Mouse (Mus musculus) midbrain, embryonic 11.5 days (tissue): Measurements from ENCODE around the gene Lgr4. TPM values are rescaled to one million over a fixed set of nuclear protein-coding genes. Genes with fewer than 3 reads are reported as not detected.
A peak's percentile ranks its signal among the peaks of the same experiment; 100 is the strongest.
"Not testable (repeated sequence)": the region's sequence is repeated elsewhere in the genome, so short reads cannot be mapped to it uniquely, and the experiment has no call there.

ENCODE experiments used
- ATAC-seq: fragments of 200-750 bp; cut with Nextera tagmentation; 2 replicates; pipeline ENCODE4 v1.8.0; 2017; ENCODE audit warnings: moderate TSS enrichment, moderate library complexity; ENCODE audit not compliant: low FRiP score
- DNase-seq: peaks from one replicate; pipeline ENCODE4 v3.0.0; 2015; ENCODE audit warnings: low spot score; ENCODE audit errors: missing footprints
- H3K27ac ChIP-seq: fragments of 300-500 bp; sonication (generic); 2 replicates; pipeline ENCODE4 v1.5.1; 2014; ENCODE audit warnings: low read depth, low read length
- H3K27me3 ChIP-seq: fragments of 300-500 bp; sonication (generic); 2 replicates; pipeline ENCODE4 v1.6.1; 2014; ENCODE audit warnings: mild to moderate bottlenecking, low read length, moderate library complexity, mixed read lengths; ENCODE audit not compliant: control insufficient read depth, insufficient read depth
- H3K36me3 ChIP-seq: fragments of 300-500 bp; sonication (generic); 2 replicates; pipeline ENCODE4 v1.6.1; 2014; ENCODE audit warnings: mild to moderate bottlenecking, low read length, moderate library complexity, mixed read lengths; ENCODE audit not compliant: control insufficient read depth, insufficient read depth
- H3K4me1 ChIP-seq: fragments of 300-500 bp; sonication (generic); 2 replicates; pipeline ENCODE4 v1.6.1; 2014; ENCODE audit warnings: low read length; ENCODE audit not compliant: control insufficient read depth, insufficient read depth
- H3K4me2 ChIP-seq: fragments of 300-500 bp; sonication (generic); 2 replicates; pipeline ENCODE4 v1.6.1; 2014; ENCODE audit warnings: mild to moderate bottlenecking, moderate library complexity
- H3K4me3 ChIP-seq: fragments of 300-500 bp; sonication (generic); 2 replicates; pipeline ENCODE4 v1.5.1; 2014; ENCODE audit warnings: low read depth, low read length
- H3K9ac ChIP-seq: fragments of 300-500 bp; sonication (generic); 2 replicates; pipeline ENCODE4 v1.6.1; 2014; ENCODE audit warnings: low read length
- H3K9me3 ChIP-seq: fragments of 300-500 bp; sonication (generic); 2 replicates; pipeline ENCODE4 v1.6.1; 2016; ENCODE audit warnings: low read length; ENCODE audit not compliant: control insufficient read depth
- WGBS: fragments of 180-500 bp; shearing (Covaris S2); extraction: QIAGEN DNeasy Blood & Tissue Kit; methylation state at CpG from one replicate; pipeline ENCODE4 v1.1.7; 2014; 5-methylcytosine and 5-hydroxymethylcytosine counted together
- polyA plus RNA-seq: library from polyadenylated mRNA; unstranded; fragments of >200 nt; fragmentation: Nextera tagmentation; extraction: Ambion mirVana; gene quantifications from 2 replicates; pipeline ENCODE4 v1.2.1, GENCODE M21; 2014

The Lgr4 gene
- polyA plus RNA-seq = 15.8 and 17.6 TPM in 2 replicates

GRCm38 (mm10) chr2:109917496-109918413 lies at the start of gene Lgr4:
TSS of gene Lgr4 (plus strand) at chr2:109917647.
- Histone ChIP-seq H3K4me2 (peak within 1 kb of the TSS; percentile 88), H3K9me3 (no peaks in the 10 kb centered on the region), H3K27me3 (no peaks in the 10 kb centered on the region), H3K36me3 (no peaks in the 10 kb centered on the region), H3K27ac (peak within 1 kb of the TSS; percentile 95), H3K9ac (peak within 1 kb of the TSS; percentile 94), H3K4me3 (peak within 1 kb of the TSS; percentile 92), H3K4me1 (peaks cover 22% of the 10 kb centered on the region)
- DNase-seq (peak; percentile 97), ATAC-seq (peak; percentile 98)
- under 1% methylated on average over 107 of the region's 111 CpGs for WGBS

GRCm38 (mm10) chr2:109879429-109879828 lies 38.0 kb upstream of the Lgr4 start:
- not testable (repeated sequence) for H3K36me3 ChIP-seq, H3K27me3 ChIP-seq, DNase-seq, H3K9me3 ChIP-seq, H3K27ac ChIP-seq, ATAC-seq, H3K9ac ChIP-seq, H3K4me2 ChIP-seq, H3K4me1 ChIP-seq, H3K4me3 ChIP-seq
- WGBS = 81% methylated on average over 4 of the region's 4 CpGs

- ATAC-seq (no peak), DNase-seq (no peak)
- no peaks in the 10 kb centered on the region for H3K4me1 ChIP-seq
- no peak overlapping the region for H3K4me2 ChIP-seq
- no peak overlapping the region for H3K9ac ChIP-seq
- H3K4me3 ChIP-seq = no peak overlapping the region
- WGBS = 64% methylated on average over 2 of the region's 2 CpGs
- H3K27me3 ChIP-seq = no peaks in the 10 kb centered on the region
- H3K27ac ChIP-seq = no peak overlapping the region
- H3K36me3 ChIP-seq = no peaks in the 10 kb centered on the region
- no peaks in the 10 kb centered on the region for H3K9me3 ChIP-seq
Observed at GRCm38 (mm10) chr2:109881111-109881510, 36.3 kb upstream of the Lgr4 start.

GRCm38 (mm10) chr2:109881625-109882024 lies 35.8 kb upstream of the Lgr4 start:
- no peak overlapping the region for H3K4me3 ChIP-seq
- H3K4me1 ChIP-seq = no peaks in the 10 kb centered on the region
- no peaks in the 10 kb centered on the region for H3K9me3 ChIP-seq
- H3K27me3 ChIP-seq = no peaks in the 10 kb centered on the region
- no peak overlapping the region for H3K4me2 ChIP-seq
- DNase-seq (no peak), ATAC-seq (no peak)
- H3K36me3 ChIP-seq = no peaks in the 10 kb centered on the region
- H3K9ac ChIP-seq = no peak overlapping the region
- WGBS = 60% methylated on average over 1 of the region's 1 CpGs
- no peak overlapping the region for H3K27ac ChIP-seq

GRCm38 (mm10) chr2:109884106-109884505 lies 33.3 kb upstream of the Lgr4 start:
- no peaks in the 10 kb centered on the region for H3K9me3 ChIP-seq
- no peak overlapping the region for H3K9ac ChIP-seq
- no peaks in the 10 kb centered on the region for H3K36me3 ChIP-seq
- H3K4me1 ChIP-seq = no peaks in the 10 kb centered on the region
- WGBS = 80% methylated on average over 4 of the region's 4 CpGs
- no peak overlapping the region for H3K4me2 ChIP-seq
- no peak overlapping the region for H3K27ac ChIP-seq
- no peak overlapping the region for H3K4me3 ChIP-seq
- DNase-seq (no peak), ATAC-seq (no peak)
- H3K27me3 ChIP-seq = no peaks in the 10 kb centered on the region

- no peak overlapping the region for H3K9ac ChIP-seq
- no peaks in the 10 kb centered on the region for H3K27me3 ChIP-seq
- no peak overlapping the region for H3K27ac ChIP-seq
- no peaks in the 10 kb centered on the region for H3K9me3 ChIP-seq
- no peak for ATAC-seq
- DNase-seq = no peak
- no peak overlapping the region for H3K4me2 ChIP-seq
- no peaks in the 10 kb centered on the region for H3K4me1 ChIP-seq
- no peaks in the 10 kb centered on the region for H3K36me3 ChIP-seq
- H3K4me3 ChIP-seq = no peak overlapping the region
- 68% methylated on average over 4 of the region's 4 CpGs for WGBS
Observed at GRCm38 (mm10) chr2:109884507-109884906, 32.9 kb upstream of the Lgr4 start.

GRCm38 (mm10) chr2:109890068-109890467 lies 27.4 kb upstream of the Lgr4 start:
- no peak for DNase-seq
- Histone ChIP-seq H3K36me3 (peaks cover 2% of the 10 kb centered on the region; the same call in 1 of the 2 replicates), H3K4me2 (peak overlapping the region; percentile 41), H3K9ac (peak overlapping the region; percentile 98), H3K4me1 (peaks cover 10% of the 10 kb centered on the region), H3K9me3 (no peaks in the 10 kb centered on the region), H3K4me3 (peak overlapping the region; percentile 96), H3K27ac (no peak overlapping the region), H3K27me3 (no peaks in the 10 kb centered on the region)
- WGBS = 36% methylated on average over 4 of the region's 4 CpGs
- no peak for ATAC-seq

- Histone ChIP-seq H3K4me1 (peaks cover 10% of the 10 kb centered on the region), H3K9me3 (no peaks in the 10 kb centered on the region), H3K4me3 (peak within 1 kb of the TSS; percentile 96), H3K27ac (peak within 1 kb of the TSS; percentile 68), H3K27me3 (no peaks in the 10 kb centered on the region), H3K36me3 (peaks cover 4% of the 10 kb centered on the region; the same call in 1 of the 2 replicates), H3K4me2 (peak within 1 kb of the TSS; percentile 78), H3K9ac (peak within 1 kb of the TSS; percentile 98)
- under 1% methylated on average over 42 of the region's 42 CpGs for WGBS
- ATAC-seq (peak; percentile 100), DNase-seq (peak; percentile 98)
Observed at GRCm38 (mm10) chr2:109890597-109890996, 26.9 kb upstream of the Lgr4 start, which contains the start of gene Lin7c. TSS of gene Lin7c (plus strand) at chr2:109890853.

- peak overlapping the region; percentile 96 for H3K4me3 ChIP-seq
- H3K4me1 ChIP-seq = peaks cover 10% of the 10 kb centered on the region
- ATAC-seq (peak; percentile 85), DNase-seq (peak; percentile 96)
- peak overlapping the region; percentile 98 for H3K9ac ChIP-seq
- H3K36me3 ChIP-seq = peaks cover 8% of the 10 kb centered on the region; the same call in 1 of the 2 replicates
- peak overlapping the region; percentile 78 for H3K4me2 ChIP-seq
- H3K9me3 ChIP-seq = no peaks in the 10 kb centered on the region
- H3K27me3 ChIP-seq = no peaks in the 10 kb centered on the region
- peak overlapping the region; percentile 68 for H3K27ac ChIP-seq
- under 1% methylated on average over 33 of the region's 34 CpGs for WGBS
Observed at GRCm38 (mm10) chr2:109891031-109891430, 26.4 kb upstream of the Lgr4 start.
